Mouse (Mus musculus): ENCODE results near the gene Otud7a. TPM values are rescaled to one million over a fixed set of nuclear protein-coding genes. Genes with fewer than 3 reads are reported as not detected.

Gene Otud7a
- polyA plus RNA-seq, 1 experiment from 2014 or later: 6.0 TPM

DNA sequence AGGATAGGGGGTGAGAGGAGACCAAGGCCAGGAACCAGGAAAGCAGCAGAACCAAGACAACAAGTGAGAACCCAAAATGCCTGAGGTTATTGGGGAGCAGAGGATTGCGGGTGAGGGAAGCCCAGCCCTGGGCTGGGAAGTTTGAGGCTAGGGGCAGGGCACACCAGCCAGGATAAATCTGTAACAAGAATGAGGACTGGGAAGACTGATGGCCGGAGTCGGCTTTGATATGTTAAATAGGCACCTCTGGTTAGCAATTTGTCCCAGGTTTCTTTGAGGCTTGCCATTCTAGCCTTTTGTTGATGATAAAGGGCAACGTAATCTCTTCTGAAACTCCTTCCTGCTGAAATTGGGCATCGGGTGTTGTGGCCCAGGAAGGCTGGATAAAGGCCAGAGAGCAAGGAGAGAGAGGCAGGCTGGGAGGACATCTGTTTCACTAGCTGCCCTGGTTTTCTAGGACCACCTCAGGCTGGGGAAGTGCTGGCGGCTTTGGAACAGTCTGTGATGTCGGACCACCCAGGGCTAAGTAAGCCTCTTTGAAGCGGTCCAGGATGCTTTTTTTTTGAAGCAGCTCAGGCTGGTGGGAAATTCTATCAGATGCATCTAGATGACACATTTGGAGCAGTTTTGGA, 351.6 kb downstream of the Otud7a start:
- Histone ChIP-seq H3K9me3 (ENCODE audit: control insufficient read depth, low read length) (no peaks in the 10 kb centered on the region), H3K4me1 (ENCODE audit: control insufficient read depth, insufficient read depth, low read length) (no peaks in the 10 kb centered on the region), H3K36me3 (ENCODE audit: control insufficient read depth, insufficient read depth, low read length) (no peaks in the 10 kb centered on the region), H3K9ac (replicated peaks; ENCODE audit: low read depth, low read length) (no peak overlapping the region), H3K27ac (ENCODE audit: low read depth, low read length) (no peak overlapping the region), H3K4me2 (ENCODE audit: low read depth, low read length) (no peak overlapping the region), H3K4me3 (ENCODE audit: low read depth, low read length) (no peak overlapping the region), H3K27me3 (ENCODE audit: control insufficient read depth, insufficient read depth, low read length) (no peaks in the 10 kb centered on the region)
- WGBS: 5% methylated on average over 8 of the region's 8 CpGs
- no peak for ATAC-seq (ENCODE audit: low read depth)

GRCm38 (mm10) chr7:63798446-63798845, 353.9 kb downstream of the Otud7a start:
- 79% methylated on average over 3 of the region's 3 CpGs for WGBS
- no peak for ATAC-seq (ENCODE audit: low read depth)
- H3K36me3 ChIP-seq (ENCODE audit: control insufficient read depth, insufficient read depth, low read length): no peaks in the 10 kb centered on the region
- no peak overlapping the region for H3K27ac ChIP-seq (ENCODE audit: low read depth, low read length)
- no peak overlapping the region for H3K4me2 ChIP-seq (ENCODE audit: low read depth, low read length)
- H3K4me1 ChIP-seq (ENCODE audit: control insufficient read depth, insufficient read depth, low read length): no peaks in the 10 kb centered on the region
- no peak overlapping the region for H3K4me3 ChIP-seq (ENCODE audit: low read depth, low read length)
- H3K27me3 ChIP-seq (ENCODE audit: control insufficient read depth, insufficient read depth, low read length): no peaks in the 10 kb centered on the region
- no peaks in the 10 kb centered on the region for H3K9me3 ChIP-seq (ENCODE audit: control insufficient read depth, low read length)
- no peak overlapping the region for H3K9ac ChIP-seq (replicated peaks; ENCODE audit: low read depth, low read length)

DNA sequence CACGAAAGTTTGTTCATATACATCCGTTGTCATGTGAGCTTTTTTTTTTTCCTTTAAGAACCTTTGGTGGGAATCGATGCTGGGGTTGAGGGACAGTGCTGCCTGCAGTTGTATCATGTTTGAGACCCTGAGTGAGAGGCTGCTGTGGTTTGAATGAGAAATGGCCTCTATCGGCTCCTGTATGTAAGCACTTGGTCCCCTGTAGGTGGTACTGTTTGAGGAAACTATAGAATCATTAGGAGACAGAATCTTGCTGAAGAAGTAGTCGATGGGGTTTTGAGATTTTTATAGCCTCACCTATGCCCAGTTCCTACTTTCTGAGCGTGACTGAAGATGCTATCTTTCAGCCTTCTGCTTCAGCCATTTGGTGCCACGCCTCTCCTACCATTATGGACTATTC, 354.8 kb downstream of the Otud7a start:
- no peak for ATAC-seq (ENCODE audit: low read depth)

GRCm38 (mm10) chr7:63802751-63803150, 358.2 kb downstream of the Otud7a start:
- Histone ChIP-seq H3K27me3 (ENCODE audit: control insufficient read depth, insufficient read depth, low read length) (no peaks in the 10 kb centered on the region), H3K4me3 (ENCODE audit: low read depth, low read length) (no peak overlapping the region), H3K9ac (replicated peaks; ENCODE audit: low read depth, low read length) (no peak overlapping the region), H3K27ac (ENCODE audit: low read depth, low read length) (no peak overlapping the region), H3K4me2 (ENCODE audit: low read depth, low read length) (no peak overlapping the region), H3K4me1 (ENCODE audit: control insufficient read depth, insufficient read depth, low read length) (no peaks in the 10 kb centered on the region), H3K36me3 (ENCODE audit: control insufficient read depth, insufficient read depth, low read length) (no peaks in the 10 kb centered on the region), H3K9me3 (ENCODE audit: control insufficient read depth, low read length) (no peaks in the 10 kb centered on the region)
- WGBS: 92% methylated on average over 21 of the region's 21 CpGs
- ATAC-seq (ENCODE audit: low read depth): no peak

More for the DNA sequence above, 354.8 kb downstream of the Otud7a start:
- WGBS: 88% methylated on average over 7 of the region's 7 CpGs
- H3K27ac ChIP-seq (ENCODE audit: low read depth, low read length): no peak overlapping the region
- no peaks in the 10 kb centered on the region for H3K36me3 ChIP-seq (ENCODE audit: control insufficient read depth, insufficient read depth, low read length)
- H3K9ac ChIP-seq (replicated peaks; ENCODE audit: low read depth, low read length): no peak overlapping the region
- no peak overlapping the region for H3K4me2 ChIP-seq (ENCODE audit: low read depth, low read length)
- H3K9me3 ChIP-seq (ENCODE audit: control insufficient read depth, low read length): no peaks in the 10 kb centered on the region
- no peak overlapping the region for H3K4me3 ChIP-seq (ENCODE audit: low read depth, low read length)
- H3K4me1 ChIP-seq (ENCODE audit: control insufficient read depth, insufficient read depth, low read length): no peaks in the 10 kb centered on the region
- H3K27me3 ChIP-seq (ENCODE audit: control insufficient read depth, insufficient read depth, low read length): no peaks in the 10 kb centered on the region

Other genes starting within 250 kb of the Otud7a start
- gene Chrna7, start 232.2 kb upstream of the Otud7a start, polyA plus RNA-seq (2014; fragmentation: Nextera tagmentation; extraction: Ambion mirVana): 11.8 and 13.3 TPM in 2 replicates